ENCODE assay signal across 9 mouse cellular contexts in genomic region chr14:25497596-25497995, GRCm38 (mm10). TPM values are rescaled to one million over a fixed set of nuclear protein-coding genes. Genes with fewer than 3 reads are reported as not detected.
A peak's percentile ranks its signal among the peaks of the same experiment; 100 is the strongest.
DNase-seq lines count a peak whose midpoint lies in the region; ATAC-seq and TF ChIP-seq lines count a peak whose summit lies in the region.
"Had no signal": no experiment of that assay in that cellular context is flagged by ENCODE, and none has a peak within 500 bp of the region (broad histone marks: within the 10 kb centered on the region; RNA-seq: fewer than 3 reads in every experiment).

No protein-coding gene starts in this region.

- H3K4me1 ChIP-seq in kidney, embryonic 16.5 days (ENCODE audit: insufficient read depth, low read length) = peaks cover 78% of the 10 kb centered on the region
- H3K4me1 ChIP-seq in stomach, postnatal 0 days (replicated peaks; ENCODE audit: control insufficient read depth, insufficient read depth) = peaks cover 33% of the 10 kb centered on the region

- H3K27ac ChIP-seq in kidney, embryonic 16.5 days (ENCODE audit: low read length) = peak overlapping the region; percentile 50
- H3K27ac ChIP-seq in stomach, postnatal 0 days (replicated peaks) = 0 out of 2 replicates have a peak overlapping the region, but pooled peaks have one; percentile 40

- no peak for TF ChIP-seq EP300 in stomach, postnatal 0 days (optimal IDR thresholded peaks at IDR 0.05)

- H3K4me2 ChIP-seq in kidney, embryonic 16.5 days (replicated peaks; ENCODE audit: low read depth, low read length) = no peak overlapping the region
- no peak overlapping the region for H3K4me2 ChIP-seq in stomach, postnatal 0 days (replicated peaks; ENCODE audit: low read depth)

- DNase-seq in heart, adult 18-20 months = peak; percentile 64 to 80
- DNase-seq in heart, postnatal 25 days (ENCODE audit: low spot score) = no peak
- DNase-seq in brain, adult 2 months (ENCODE audit: low read depth, low spot score) = peak; percentile 79
- peak; percentile 67 to 75 for DNase-seq in gastrocnemius, postnatal 36 days
- no peak for DNase-seq in stomach, postnatal 0 days (ENCODE audit: low spot score)
- no peak for DNase-seq in testis, postnatal 14 days (ENCODE audit: low spot score)
- no peak for DNase-seq in thymus, postnatal 25 days

- peak; percentile 76 for ATAC-seq in kidney, embryonic 16.5 days (ENCODE audit: low FRiP score, low TSS enrichment)
- ATAC-seq in stomach, postnatal 0 days (ENCODE audit: low FRiP score, low TSS enrichment) = peak; percentile 6; the same call in 1 of the 2 replicates

- H3K4me3 ChIP-seq in kidney, embryonic 16.5 days (ENCODE audit: low read length) = no peak overlapping the region
- no peak overlapping the region for H3K4me3 ChIP-seq in stomach, postnatal 0 days (ENCODE audit: low read depth, low read length)

- H3K9me3 ChIP-seq in kidney, embryonic 16.5 days (ENCODE audit: low read length) = no peaks in the 10 kb centered on the region
- no peaks in the 10 kb centered on the region for H3K9me3 ChIP-seq in stomach, postnatal 0 days (ENCODE audit: control insufficient read depth, low read length)

- 35% methylated on average over 8 of the region's 8 CpGs for WGBS in kidney, embryonic 16.5 days
- WGBS in stomach, postnatal 0 days = 30% methylated on average over 8 of the region's 8 CpGs

- H3K9ac ChIP-seq in kidney, embryonic 16.5 days (replicated peaks; ENCODE audit: low read length) = 0 out of 2 replicates have a peak overlapping the region, but pooled peaks have one; percentile 13
- no peak overlapping the region for H3K9ac ChIP-seq in stomach, postnatal 0 days (ENCODE audit: low read length)

- no peak; the same call in 1 of the 2 replicates for TF ChIP-seq CTCF in stomach, postnatal 0 days (IDR thresholded peaks at IDR 0.05; ENCODE audit: low read depth)

- no peaks in the 10 kb centered on the region for H3K27me3 ChIP-seq in kidney, embryonic 16.5 days (ENCODE audit: insufficient read depth, low read length)
- no peaks in the 10 kb centered on the region for H3K27me3 ChIP-seq in stomach, postnatal 0 days (ENCODE audit: control insufficient read depth, insufficient read depth, low read length)

- H3K36me3 ChIP-seq in kidney, embryonic 16.5 days (ENCODE audit: insufficient read depth, low read length) = no peaks in the 10 kb centered on the region
- H3K36me3 ChIP-seq in stomach, postnatal 0 days (ENCODE audit: control insufficient read depth, insufficient read depth, low read length) = peaks cover 1% of the 10 kb centered on the region; the same call in 1 of the 2 replicates
- H3K36me3 ChIP-seq: G1E had no signal

- intact Hi-C loops in heart, postnatal 25 days (cut with DNase I) = no loop called here
- intact Hi-C loops in gastrocnemius, postnatal 36 days (cut with DNase I) = no loop called here

RNA-seq across cellular contexts. Expression of gene Zmiz1, which starts 38.6 kb away (rescaled TPM):
- total RNA-seq in heart, adult 18-20 months (2021) = 10 to 100 TPM; 32.5 to 38.5 TPM
- 10 to 100 TPM; 40.2 to 49.9 TPM for total RNA-seq in heart, postnatal 25 days (2021)
- 10 to 100 TPM; 24.3 to 27.2 TPM for total RNA-seq in gastrocnemius, postnatal 36 days (2021)
- 36.0 and 46.6 TPM in 2 replicates for polyA plus RNA-seq in kidney, embryonic 16.5 days (2015; fragmentation: Nextera tagmentation; extraction: Ambion mirVana)
- 13.0 and 13.8 TPM in 2 replicates for polyA plus RNA-seq in stomach, postnatal 0 days (2015; fragmentation: Nextera tagmentation; extraction: Ambion mirVana)

Comparison
In these comparisons a context has a peak if more than half of its experiments do, and no peak if none do; other contexts are left out.
1. DNase-seq: peak in heart, adult 18-20 months (2 of 2), brain, adult 2 months (single experiment) and gastrocnemius, postnatal 36 days (2 of 2); none in heart, postnatal 25 days (single experiment), stomach, postnatal 0 days (single experiment), testis, postnatal 14 days (single experiment) and thymus, postnatal 25 days (single experiment).